Mouse (Mus musculus) heart, postnatal 4 days (tissue): ENCODE measurements around the gene Elobl. TPM values are rescaled to one million over a fixed set of nuclear protein-coding genes. Genes with fewer than 3 reads are reported as not detected.

Source experiments
- DNase-seq: peaks from one replicate; pipeline ENCODE4 v3.0.0; 2021
- total RNA-seq, 2 experiments: library from RNA; stranded (reverse); gene quantifications; 2 replicates each; pipeline ENCODE4 v1.2.3; 2021

Elobl gene
- total RNA-seq, 2 experiments from 2014 or later, result not detected

DNA sequence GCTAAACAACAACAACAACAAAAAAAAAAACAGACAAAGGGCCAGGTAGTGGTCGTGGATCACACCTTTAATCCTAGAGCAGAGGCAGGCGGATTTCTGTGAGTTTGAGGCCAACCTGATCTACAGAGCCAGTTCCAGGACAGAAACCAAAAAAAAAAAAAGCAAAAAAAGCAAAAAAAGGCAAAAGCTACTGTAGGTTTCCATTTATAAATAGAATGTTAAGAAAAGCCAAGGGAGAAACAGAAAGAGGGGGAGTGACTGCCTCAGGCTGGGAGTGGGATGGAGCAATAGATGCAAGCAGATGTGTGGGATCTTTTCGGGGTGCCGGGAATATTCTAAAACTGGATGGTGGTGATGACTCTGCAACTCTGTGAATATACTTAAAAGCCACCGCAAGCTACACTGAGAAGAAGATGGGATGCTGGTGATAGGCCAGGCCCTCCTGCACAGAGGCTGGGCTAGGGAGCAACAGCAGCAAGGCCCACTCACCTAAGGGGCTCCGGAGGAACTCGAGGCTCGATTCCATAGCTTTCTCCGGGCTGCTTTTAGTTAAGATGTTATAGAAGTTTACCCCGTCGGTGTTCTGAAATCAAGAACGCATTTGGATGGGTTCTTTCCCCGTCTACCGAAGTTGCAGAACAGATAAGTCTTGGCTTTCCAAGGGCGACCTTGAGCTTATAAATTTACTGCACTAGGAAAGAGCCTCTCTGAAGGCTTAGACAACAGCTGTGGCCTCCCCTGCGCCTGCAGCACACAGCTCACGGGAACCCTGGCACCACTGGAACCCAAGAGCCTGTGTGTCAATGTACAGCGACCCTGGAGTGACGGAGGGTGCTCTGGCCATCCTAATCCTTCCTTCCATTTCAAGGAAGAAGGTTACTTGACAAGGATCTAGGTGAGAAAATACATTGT lies 32.4 kb downstream of the Elobl start:
- DNase-seq, result no peak

- no peak for DNase-seq
Observed at GRCm38 (mm10) chr11:88933030-88933429, 33.7 kb downstream of the Elobl start.

- DNase-seq, result no peak
Observed at GRCm38 (mm10) chr11:88931692-88932530, 34.8 kb downstream of the Elobl start.

GRCm38 (mm10) chr11:88926566-88926965 lies 40.2 kb downstream of the Elobl start:
- no peak for DNase-seq

Other genes with a start within 250 kb of the Elobl start
- 100 to 1,000 TPM; 205 to 234 TPM for gene Msi2, start 248.4 kb downstream of the Elobl start, total RNA-seq
- 100 to 1,000 TPM; 105 TPM for gene Akap1, start 102.3 kb downstream of the Elobl start, total RNA-seq
- gene Scpep1, start 11.5 kb downstream of the Elobl start, total RNA-seq, result 10 to 100 TPM; 38.7 to 39.6 TPM
- gene Coil, start 3.3 kb upstream of the Elobl start, total RNA-seq, result 1 to 10 TPM; 7.6 to 9.0 TPM
- gene Trim25, start 32.4 kb upstream of the Elobl start, total RNA-seq, result 10 to 100 TPM; 31.3 to 32.8 TPM
- 10 to 100 TPM; 12.4 to 13.6 TPM for gene Dgke, start 99.9 kb upstream of the Elobl start, total RNA-seq
- gene Gm525, start 106.9 kb upstream of the Elobl start, total RNA-seq, result not detected